Mouse (Mus musculus) c-Kit-negative CD71-positive TER-119-positive erythroid progenitor cells, embryonic 14.5 days (primary cell): ENCODE data around the gene Trpm3.

Experiments
- DNase-seq: peaks from one replicate; pipeline ENCODE4 v3.0.0-alpha.2; 2013; ENCODE audit warnings: low read depth, low spot score

Gene Trpm3

DNA sequence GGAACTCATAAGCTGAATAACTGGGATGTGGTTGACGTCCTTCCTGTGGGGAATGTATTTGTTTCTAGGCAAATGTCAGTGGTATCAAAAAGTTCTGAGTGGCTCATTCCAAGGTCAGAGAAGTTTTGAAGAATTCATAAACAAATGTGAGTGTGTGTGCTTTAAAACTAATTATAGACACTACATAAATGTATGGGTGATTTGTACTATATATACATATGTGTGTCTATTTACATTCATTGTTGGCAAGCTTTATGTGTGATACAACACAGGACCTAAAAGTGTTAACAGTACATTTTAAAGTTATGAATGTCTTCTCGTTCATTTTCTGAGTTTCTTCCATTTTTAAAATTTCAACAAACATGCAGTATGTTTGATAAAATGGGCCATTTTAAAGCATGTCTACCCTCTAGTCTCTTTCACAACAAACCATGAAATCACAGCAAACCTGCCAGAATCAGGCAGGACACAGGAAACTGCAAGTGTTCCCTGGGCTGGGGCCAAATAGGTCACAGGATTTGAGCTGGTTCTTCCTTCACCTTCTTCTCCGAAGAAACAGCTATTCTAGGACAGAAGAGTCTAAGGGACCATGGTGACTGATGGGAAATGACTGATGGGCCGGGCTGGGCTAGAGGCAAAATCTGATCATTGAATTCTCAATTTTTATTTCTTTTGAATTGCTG, 334.3 kb downstream of the Trpm3 start:
- no peak for DNase-seq

DNA sequence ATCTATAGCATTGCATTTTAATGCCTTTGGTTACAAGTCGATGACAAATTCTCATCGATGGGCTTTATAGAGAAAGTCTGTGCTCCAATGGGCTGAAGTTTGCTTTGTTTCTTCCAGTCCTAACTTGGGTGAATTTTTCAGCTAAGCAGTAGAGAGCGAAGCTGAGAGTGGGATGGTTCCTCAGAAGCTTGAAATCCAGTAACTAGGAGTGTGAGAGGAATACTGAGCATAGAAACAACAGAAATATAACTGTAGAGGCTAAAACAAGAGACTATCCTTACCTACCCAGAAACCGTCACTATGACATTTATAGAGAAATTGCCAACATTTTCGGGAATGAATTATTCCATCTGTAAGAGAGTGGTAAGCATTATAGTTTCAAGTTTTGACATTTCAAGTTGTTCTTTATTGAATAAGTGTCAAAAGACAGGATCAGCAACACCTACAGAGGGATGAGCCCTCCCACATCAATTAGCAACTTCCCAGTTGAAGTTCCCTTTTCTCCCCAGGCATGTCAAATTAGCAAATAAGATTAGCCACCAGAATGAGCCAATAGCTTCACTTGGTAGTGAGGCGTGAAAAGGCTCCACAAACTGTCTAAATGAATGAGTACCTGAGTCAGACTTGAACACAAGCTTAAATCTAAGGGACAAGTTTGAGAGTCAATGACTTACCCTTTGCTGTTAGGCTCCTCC, 339.6 kb downstream of the Trpm3 start:
- no peak for DNase-seq

DNA sequence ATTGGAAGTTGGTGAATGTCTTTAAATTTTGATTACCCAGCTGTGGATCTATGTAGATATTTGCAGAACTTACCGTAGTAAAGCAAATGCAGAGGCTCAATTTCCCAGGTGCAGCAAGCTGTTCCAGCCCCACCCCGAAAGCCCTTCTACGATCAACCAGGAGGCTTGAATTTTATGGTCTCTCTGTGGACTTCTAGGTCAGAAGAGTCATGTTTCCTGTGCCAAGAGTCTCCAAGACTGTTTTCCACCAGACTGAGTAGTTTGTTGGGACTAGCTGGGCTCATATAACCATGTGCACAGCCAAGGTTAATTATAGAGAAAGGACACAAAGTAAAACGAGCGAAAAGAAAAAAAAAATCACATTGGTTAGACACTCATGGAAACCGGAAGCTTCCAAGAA, 364.6 kb downstream of the Trpm3 start:
- no peak for DNase-seq

DNA sequence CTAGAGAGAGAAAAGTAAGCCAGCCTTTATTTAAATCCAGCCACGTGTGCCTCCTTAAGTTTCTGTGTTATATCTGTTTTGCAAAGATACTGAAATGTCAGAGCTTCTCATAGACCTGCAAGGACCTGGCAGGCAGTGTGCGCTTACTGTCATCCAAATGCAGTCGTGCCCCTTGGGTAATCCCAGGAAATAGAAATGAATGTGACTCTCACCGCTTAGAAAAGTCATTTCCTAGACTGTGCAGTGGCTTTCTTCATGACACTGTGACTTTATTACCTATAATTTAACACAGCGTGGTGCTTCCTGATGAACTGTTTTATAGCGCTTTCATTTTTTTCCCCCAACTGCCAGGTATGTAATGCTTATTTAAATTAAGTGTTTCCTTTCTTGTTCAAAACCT, 379.7 kb downstream of the Trpm3 start:
- no peak for DNase-seq

DNA sequence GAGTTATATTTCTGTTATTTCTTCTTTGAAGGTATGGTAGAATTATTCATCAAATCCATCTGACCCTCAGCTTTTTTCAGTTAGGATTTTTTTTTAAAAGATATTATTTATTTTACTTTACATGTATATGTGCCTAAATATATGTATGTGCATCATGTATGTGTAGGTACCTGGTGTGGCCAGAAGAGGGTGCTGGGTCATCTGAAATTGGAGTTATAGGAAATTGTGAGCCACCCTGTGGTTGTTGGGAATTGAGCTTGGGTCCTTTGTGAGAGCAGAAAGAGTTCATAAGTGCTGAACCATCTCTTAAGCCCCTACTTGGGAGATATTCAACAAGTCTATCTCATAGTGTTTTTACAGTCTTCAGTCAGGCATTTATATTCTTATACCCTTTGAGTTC, 389.1 kb downstream of the Trpm3 start:
- DNase-seq: no peak

DNA sequence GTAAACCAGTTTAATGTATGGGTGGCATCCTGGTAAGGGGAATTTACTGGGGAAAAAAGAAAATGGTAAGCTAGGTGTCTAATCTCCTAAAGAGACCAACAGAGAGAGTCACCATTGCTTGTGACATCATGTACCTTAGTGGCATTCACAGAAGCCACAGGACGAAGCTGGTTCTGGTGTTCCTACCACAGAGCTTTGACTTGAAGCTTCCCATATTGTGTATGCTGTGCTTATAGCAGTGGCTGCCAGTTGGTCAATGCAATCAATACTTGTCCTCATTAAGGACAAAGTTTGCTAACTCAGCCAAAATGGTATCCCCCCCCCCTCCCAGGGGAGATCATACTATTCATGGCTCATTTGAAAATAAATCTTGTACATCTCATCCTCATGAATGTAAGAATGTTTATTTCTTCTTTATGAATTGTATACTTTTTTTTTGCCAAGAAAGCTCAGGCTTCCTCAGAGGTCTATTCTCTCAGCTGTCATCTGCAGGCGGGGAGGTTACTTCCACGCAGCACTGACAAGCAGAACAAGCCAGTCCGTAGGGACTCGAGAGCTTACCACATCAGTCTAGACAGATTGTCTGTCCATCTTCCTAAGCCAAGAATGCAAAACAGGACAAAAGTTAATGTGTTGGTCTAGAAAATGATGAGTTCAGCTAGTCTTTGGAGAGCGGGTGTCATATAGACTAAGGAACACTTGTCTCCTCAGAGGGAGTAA, 404.3 kb downstream of the Trpm3 start:
- DNase-seq: no peak

DNA sequence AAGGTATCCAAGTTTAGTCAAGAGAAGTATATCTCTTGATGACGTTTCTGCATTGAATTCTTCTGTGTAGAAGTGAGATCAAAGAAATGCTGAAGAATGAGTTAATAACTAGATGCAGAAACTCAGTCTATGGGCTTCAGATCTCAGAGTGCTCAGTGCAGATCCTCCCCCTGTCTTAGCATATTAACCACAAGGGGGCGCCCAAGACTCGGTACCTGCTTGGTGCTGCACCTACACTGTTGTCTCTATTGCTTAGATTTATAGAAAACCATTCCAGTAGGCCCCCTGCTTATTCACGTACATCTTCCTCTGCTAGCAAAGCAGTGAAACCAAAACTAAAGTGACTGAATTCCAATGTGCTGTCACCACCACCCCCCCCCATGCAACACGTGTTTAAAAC, 413.3 kb downstream of the Trpm3 start:
- DNase-seq: peak; percentile 3

DNA sequence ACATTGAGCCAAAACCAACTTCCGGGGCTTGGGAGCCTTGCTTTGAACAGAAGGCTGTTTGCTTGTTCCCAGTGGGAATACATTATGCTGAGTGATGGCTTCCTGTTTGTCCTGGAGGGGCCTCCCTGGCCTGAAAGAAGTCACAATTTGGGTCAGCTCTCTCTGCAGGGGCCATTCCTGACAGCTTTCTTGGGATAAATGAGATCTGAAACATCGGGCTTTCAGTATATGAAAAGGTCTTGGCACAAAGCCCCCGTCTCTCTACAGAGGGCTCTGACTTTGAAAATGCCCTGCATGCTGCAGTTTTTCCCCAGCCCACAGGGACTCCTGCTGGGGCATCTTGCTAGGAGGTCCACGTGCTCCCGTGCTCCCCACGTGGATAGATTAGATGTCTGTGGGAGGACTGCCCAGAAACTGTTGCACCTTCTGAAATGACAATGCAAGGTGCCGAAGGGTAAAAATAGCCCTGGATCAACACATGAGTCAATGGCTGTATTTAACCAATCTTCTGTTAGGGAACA, 415.6 kb downstream of the Trpm3 start:
- no peak for DNase-seq

DNA sequence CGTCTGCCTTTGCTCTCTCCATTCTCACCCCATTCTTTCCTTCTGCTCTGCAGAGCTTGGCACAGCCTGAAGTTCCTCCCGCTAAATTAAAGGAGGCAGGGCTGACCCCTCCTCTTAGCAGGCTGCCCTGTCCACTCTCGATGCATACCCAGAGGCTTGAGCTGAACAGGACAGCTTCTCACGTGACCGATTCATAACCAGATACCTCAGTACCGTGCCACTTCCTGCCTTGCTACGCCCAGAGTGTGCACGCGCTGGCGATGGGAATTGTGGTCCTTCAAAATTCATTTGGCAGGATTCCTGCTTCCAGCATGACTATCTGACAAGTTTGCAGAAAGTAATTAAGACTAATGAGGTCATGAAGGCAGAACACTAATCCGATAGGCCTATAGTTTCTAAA, 433.6 kb downstream of the Trpm3 start:
- no peak for DNase-seq

DNA sequence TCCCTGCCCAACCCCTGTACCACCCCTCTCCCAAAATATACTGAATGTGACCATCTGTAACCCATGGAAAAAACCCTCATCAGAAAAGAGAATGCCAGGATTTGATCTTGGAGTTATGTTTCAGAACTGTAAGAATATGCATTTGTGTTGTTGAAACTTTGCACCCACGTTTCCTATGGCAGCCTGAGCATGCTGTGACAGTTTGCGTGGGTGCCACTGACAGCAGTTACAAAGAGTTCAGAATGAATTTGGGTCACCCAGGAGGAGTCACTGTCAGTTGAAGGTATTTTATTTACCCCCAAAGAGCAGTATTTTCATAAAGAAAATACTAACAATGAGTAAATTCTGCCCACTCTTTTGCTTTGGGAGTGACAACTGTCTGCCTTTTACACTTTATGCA, 434.0 kb downstream of the Trpm3 start:
- no peak for DNase-seq

DNA sequence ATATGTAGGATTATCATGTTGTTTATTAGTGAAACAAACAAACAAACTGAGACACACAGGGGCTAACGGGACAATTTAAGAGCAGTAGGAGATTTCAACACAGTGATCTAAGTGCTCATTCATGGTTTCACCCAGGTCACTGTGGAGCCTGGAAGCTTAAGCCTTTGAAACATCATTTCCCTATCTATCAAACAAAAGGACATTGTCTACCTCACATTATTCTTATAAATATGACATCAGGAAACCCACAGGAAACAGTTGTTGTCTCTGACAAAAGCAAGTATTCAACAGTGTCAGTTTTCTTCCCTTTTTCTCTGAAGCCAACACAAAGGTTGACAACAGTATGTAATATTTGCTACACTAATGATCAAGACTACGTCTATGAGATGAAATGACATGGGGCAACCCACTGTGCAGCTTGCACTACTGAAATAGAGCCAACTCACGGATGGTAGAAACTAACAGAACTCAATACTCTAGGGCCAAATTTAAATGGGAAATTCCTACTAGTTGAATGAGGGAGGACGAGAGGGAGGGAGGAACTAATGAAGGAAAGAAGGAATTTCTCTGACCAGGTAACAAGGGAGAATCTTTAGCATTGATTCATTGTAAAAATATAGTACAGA, 443.4 kb downstream of the Trpm3 start:
- no peak for DNase-seq

DNA sequence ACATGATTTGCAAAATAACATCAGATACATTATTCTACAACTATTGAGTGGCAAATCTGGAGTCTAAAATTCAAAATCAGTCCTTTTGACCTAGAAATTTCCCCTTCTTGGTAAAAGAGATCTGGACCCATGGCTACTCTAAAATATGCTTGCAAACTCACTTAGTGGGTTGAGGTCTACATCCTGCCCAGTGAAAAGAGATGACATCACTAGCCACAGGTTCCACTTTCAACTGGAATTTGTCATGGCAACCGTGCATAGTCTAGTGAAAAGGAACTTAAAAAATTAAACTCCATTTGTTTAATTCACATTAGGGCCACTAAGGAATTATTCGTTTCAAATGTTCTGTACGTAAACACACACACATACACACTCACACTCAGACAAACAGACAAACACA, 455.6 kb downstream of the Trpm3 start:
- DNase-seq: no peak

DNA sequence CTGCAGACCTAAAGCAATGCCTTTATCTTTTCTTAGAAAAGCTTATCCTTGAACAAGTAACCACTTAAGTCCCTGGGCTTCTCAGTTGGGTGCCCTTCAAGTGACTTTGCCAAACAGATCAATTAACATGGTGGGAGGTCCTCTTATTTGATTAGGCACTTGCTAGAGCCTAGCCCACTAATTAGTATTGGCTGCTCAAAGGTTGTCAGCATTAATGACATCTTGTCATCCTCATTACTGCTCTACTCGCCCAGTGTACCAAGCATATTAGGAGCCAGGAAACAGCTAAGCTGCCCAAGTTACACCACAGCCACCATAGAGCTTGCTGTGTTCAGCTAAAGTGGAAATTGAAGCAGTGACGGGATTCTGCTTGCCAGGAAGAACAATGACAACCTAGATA, 456.4 kb downstream of the Trpm3 start:
- DNase-seq: no peak

DNA sequence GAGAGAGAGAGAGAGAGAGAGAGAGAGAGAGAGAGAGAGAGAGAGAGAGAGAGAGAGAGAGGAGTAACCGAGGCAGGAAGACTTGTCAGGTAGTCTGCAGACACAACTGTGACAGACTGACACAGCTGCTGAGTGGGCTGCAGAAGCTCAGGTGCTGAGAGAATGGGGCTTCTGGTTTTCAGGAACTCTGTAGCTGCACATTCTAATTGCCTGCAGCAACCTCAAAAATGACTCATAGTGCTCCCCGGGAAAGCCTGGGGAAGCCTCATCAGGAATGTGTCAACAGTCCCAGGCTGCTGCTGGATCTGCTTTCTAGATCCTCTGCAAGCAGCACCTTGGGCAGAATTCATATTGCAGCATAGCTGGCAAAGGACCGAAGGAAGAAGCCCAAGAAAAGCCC, 457.9 kb downstream of the Trpm3 start:
- DNase-seq: no peak

DNA sequence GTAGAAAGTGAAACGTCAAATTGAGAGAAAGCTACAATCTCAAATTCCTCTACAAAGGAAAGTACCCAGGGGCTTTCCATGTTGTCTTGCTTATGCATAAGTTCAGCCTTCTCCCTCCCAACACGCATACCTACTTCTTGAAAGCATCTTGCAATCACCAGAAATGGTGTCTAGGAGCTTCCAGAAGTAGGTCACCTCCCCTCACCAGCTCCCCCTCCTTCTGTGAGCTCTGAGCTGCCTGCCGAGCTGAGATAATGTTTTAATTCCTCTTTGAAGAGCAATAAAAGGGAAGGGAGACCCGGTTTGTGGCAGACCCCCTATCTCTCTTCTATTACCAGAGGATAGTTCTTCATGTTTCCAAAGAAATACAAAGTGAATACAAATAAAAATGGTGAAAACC, 465.5 kb downstream of the Trpm3 start:
- no peak for DNase-seq

DNA sequence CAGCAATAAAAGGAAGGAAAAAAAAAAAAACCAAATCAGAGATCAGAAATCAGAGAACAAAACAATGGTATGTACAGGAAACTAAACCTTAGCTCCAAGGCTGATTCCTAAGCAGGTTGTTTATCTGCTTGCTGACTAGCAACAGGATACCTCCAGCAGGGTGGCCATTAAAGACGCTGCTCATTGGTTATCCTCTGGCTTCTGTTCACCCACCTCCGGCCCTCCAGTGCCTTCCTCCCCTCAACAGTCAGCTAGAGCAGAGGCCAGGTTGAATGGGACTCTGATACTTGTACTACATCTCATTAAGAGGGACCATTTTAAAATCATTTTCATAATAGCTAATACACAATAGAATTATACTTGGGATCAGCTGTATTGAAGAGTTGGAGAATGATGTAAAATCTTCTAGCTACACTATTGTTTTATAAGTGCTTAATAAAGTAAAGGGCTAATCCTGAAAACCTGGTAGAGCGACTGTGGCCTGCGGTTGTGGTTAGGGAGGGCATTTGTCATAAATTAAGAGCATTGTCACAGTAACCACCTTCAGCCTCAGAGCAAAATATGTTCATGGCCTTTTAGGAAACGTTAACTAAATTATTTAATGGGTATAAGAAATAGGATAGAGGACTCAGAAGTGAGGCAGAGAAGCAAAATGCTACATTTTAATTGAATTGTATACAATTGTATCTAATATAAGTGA, 469.3 kb downstream of the Trpm3 start:
- no peak for DNase-seq

DNA sequence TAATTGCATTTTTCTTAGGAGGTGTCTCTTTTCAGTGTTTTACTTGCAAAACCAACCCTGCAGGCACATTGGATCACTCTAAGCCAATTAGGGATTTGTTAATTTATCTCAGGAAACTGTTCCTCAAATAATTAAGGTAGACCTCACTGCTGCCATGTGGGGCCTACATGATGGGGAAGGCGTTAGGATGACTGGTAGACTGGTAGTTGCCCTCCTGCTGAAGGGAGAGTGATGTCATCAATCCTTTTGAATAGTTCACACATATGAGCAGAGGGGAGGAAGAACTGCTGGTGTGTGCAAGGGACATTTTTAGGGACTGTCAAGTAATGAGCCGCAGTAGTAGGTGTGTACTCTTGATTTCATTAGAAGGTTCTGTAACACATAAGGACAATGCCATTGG, 472.8 kb downstream of the Trpm3 start:
- DNase-seq: no peak

DNA sequence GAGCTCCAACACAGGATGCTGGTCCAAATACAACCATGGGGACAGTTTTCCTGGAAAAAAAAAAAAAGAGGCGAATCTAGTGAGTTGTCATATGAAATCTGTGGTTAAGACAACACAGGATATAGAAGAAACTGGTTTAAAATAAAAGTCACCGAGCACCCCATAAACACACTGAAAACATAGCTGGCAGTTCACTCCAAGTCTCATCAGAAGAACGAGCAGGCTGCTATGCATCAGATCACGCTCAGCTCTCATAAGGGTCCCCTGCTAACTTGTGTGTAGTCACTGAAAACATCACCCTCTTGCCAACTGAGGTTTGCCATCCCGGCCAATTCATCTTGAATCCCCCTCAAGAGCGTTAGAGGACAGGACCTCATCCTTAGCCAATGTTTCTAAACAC, 476.5 kb downstream of the Trpm3 start:
- DNase-seq: no peak

DNA sequence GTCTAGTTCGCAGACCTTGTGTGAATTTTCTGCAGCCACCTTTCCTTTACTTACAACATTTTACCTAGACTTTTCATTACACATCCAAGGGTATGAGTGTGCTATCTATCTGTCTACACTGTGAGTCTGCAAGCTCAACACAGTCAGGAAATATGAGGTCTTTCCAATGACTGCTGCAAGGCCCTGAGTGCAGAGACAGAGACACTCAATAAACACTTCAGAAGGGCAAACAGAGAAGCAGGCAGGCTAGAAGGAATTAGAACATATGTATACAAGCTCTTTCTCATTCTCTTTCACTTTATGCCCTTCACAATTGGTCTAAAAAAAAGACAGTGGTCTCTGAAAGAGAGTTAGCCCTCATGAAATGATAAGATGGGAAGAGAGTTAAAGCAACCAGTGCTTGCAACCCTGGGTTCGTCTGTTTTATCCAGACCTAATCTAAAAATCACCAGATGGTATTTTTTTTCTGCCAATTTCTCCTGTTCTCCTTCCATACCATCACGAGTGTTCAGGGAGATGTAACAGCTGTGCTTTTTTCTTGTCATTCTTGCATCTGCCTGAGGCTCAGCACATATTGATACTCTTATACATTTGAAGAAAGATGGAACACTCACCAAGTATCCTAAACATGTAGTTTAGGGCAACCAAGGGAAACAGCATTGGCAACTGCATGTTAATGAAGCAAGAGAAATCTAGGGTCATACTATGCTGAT, 486.1 kb downstream of the Trpm3 start:
- no peak for DNase-seq

DNA sequence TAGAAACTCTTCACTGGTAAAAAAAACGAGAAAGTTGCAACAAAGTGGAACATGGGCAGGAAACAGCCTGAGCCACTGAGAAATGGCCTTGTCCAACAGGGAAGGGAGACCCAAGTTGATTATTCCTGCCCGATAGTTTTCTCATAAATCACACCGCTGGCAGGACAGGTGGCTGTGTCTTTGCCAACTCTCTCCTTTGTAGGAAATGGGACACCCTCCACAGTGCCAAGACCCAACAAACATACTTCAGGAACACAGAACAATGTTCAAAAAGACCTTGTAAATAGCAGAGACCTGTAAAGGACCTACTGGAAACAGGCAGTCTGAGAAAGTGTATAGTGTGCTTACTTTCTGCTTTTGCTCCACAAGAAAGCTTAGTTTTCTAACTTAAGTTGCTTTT, 490.0 kb downstream of the Trpm3 start:
- DNase-seq: no peak

DNA sequence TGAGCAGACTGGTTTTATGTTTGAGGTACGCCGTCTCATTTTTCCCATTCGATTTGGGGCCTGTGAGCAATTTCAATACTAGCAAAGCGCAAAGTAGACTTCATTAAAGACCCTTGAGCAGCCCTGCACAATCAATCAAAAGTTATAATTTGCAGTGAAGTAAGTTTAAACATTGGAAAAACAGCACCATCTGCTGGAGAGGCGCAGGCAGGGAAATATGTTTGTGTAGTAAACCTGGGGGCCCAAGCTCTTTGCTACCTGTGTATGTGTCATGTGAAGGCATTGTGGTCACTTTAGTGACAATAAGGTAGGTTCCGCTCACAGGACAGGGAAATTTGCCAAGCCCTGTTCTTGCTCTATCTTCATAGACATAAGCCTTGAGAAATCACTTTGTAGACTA, 492.5 kb downstream of the Trpm3 start:
- no peak for DNase-seq
